Mouse (Mus musculus): ENCODE measurements around the gene Uqcc2.

- no peak for TF ChIP-seq CTCF (IDR thresholded peaks at IDR 0.05; ENCODE audit: control insufficient read depth, insufficient read depth, insufficient read length)
- no peak for TF ChIP-seq MYOD1 (IDR thresholded peaks at IDR 0.05; ENCODE audit: control insufficient read depth, insufficient read length, low read depth)
- TF ChIP-seq MAX (IDR thresholded peaks at IDR 0.05), result no peak
- no peak for TF ChIP-seq USF1 (IDR thresholded peaks at IDR 0.05; ENCODE audit: low read depth)
- TF ChIP-seq MYOG (IDR thresholded peaks at IDR 0.05; ENCODE audit: control insufficient read depth, extremely low read depth, insufficient read length), result no peak
These were observed 12.7 kb upstream of the Uqcc2 start for GRCm38 (mm10) chr17:27146323-27146923.

Data from C2C12 (cell line).